Mouse (Mus musculus): ENCODE measurements around the gene Trcg1.
A peak's percentile ranks its signal among the peaks of the same experiment; 100 is the strongest.

Trcg1 gene

GRCm38 (mm10) chr9:57232341-57232940 lies 3.9 kb upstream of the Trcg1 start:
- DNase-seq (ENCODE audit: low read depth in 2 of 2, low spot score in 2 of 2) = no peak

GRCm38 (mm10) chr9:57233142-57233541 lies 3.2 kb upstream of the Trcg1 start:
- no peak for DNase-seq (ENCODE audit: low read depth in 2 of 2, low spot score in 2 of 2)

- no peak for DNase-seq (ENCODE audit: low read depth in 2 of 2, low spot score in 2 of 2)
Observed at GRCm38 (mm10) chr9:57233767-57234166, 2.6 kb upstream of the Trcg1 start.

DNA sequence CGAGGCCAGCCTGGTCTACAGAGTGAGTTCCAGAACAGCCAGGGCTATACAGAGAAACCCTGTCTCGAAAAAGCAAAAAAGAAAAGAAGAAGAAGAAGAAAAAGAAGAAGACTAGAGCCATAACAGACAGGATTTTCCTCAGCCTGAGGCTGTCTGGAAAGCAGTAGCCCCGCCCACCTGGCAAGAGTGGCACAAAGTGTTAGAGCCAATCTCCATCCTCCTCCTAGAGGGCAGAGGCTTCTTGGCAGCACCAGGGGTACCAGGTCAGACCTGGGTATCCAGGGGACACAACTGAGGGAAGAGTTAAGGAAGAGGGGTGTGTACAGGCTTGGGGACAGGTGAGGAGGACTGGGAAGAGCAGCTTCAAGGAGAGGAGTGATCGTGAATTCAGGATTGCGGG lies 1.3 kb downstream of the Trcg1 start:
- DNase-seq (ENCODE audit: low read depth in 2 of 2, low spot score in 2 of 2) = no peak

- DNase-seq (ENCODE audit: low read depth in 2 of 2, low spot score in 2 of 2) = no peak
Observed at GRCm38 (mm10) chr9:57238220-57238619, 1.9 kb downstream of the Trcg1 start.

GRCm38 (mm10) chr9:57241111-57241510 lies 4.8 kb downstream of the Trcg1 start:
- no peak for DNase-seq (ENCODE audit: low read depth in 2 of 2, low spot score in 2 of 2)

DNA sequence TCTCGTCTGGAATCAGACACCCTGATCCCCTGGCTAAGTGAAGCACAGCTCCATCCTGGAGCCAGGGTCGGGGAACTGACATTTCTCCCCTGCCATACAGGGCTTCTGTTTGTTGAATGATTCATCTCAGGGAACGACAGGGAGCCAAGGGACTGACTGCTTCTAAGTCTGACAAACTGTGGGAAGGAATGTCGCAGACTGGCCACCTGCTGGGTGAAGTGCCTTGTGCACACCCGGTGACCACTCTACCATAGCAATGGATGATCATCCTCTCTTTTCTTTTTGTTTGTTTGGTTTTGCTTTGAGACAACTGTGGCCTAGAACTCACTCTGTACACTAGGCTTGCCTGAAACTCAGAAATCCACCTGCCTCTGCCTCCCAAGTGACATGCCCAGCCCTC lies 6.6 kb downstream of the Trcg1 start:
- DNase-seq (ENCODE audit: low read depth in 2 of 2, low spot score in 2 of 2) = no peak

DNA sequence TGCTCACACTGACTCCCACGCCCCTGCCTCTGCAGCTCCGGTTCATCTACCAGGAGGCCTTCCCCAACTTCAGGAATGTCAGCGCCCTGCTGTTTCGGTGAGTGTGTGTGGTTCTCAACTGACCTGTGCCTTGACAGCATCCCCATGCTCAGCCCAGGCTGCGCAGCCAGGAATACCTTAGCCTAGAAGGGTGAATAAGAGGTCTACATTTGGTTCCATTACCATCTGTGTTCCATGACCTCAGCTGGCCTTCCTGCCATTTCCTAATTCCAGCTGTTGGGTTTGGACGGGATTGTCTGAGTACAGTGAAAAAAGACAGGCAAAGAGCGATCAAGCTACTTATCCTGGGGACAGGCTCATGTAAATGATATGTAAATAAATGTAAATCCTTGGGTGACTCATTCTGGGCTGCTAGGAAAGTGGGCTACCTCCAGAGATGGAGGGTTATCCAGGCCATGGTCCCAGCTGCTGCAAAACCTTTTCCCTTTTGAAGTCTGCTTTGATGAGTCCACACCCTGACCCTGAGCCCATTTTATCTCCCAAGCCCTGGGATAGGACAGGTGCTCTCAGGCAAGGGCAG lies 7.8 kb downstream of the Trcg1 start:
- no peak for DNase-seq (ENCODE audit: low read depth in 2 of 2, low spot score in 2 of 2)

DNA sequence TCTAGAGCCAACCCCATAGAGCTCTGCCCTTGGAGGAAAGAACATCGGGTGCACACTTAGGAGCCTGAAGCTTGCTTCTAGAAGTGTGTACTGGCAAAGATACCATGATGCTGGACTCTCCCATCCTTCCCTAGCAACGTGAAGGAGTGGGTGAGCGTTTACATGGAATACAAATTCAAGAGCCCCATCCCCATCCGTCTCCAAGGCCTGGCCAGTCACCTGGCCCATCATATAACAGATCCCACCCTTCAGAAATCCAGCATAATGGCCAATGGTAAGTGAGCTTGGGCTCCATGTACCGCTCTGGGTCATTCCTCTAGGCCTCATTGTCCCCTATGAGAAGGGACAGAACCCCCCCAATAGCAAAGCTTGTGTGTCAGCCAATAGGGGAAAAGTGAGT lies 10.1 kb downstream of the Trcg1 start:
- no peak for DNase-seq (ENCODE audit: low read depth in 2 of 2, low spot score in 2 of 2)

DNA sequence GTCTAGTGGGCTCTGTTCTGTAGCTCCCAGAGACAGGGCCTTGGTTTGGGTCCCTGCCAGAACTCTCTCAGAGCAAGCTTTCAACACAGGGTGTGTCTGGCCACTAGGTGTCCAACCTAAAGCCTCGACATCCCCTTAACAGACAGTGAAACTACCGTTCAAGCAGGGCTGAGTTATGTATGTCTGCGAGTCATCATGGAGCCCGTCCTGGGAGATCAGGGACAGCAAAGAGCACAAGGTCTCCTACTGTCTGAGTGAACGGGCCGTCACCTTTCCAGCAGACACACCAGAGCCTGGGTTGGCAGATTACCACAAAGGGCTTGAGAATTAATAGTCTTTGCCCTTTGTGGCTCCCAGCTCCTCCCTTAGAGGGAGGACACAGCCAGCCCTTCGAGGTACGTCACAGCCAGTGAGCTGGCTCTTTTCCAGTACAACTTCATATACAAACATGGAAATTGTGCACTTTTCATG lies 10.9 kb downstream of the Trcg1 start:
- DNase-seq (ENCODE audit: low read depth in 2 of 2, low spot score in 2 of 2) = no peak

GRCm38 (mm10) chr9:57248030-57248942 lies 11.9 kb downstream of the Trcg1 start:
- DNase-seq (ENCODE audit: low read depth in 2 of 2, low spot score in 2 of 2) = no peak

DNA sequence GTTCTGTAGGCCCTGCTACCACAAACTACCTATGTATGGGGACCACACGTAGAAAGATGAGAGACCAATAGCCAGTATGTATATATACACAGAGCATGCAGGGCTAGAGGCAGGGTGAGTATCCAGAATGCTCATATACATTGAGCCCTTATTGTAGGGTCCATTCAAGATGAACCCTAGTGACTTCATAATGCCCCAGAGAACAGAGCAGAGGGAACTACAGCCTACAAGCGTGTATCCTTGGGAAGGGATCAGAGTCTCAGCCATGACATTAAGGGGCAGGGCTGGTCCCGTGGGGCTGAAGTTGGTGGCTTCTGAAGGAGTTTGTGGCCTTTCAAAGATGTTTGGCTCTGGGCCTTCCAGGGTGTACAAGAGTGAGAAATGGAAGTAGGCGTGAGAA lies 13.7 kb downstream of the Trcg1 start:
- no peak for DNase-seq (ENCODE audit: low read depth in 2 of 2, low spot score in 2 of 2)

DNA sequence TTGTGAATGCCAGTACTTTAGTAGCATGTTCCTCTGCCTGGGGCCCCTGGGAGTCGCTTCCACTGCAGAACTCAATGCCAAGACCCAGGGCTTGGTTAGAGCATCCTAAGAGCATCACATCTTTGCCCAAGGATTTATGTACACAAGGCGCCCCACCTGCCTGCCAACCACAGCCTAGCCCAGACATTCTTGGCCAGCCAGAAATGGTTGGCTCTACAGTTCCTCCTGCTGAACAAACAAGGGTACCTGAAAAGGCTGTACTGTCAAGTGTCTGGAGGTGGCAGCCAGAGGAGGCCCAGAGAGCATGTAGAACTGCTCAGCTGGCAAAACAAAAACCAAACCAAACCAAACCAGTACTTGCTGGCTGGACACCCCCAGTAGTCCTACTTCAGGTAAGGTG lies 14.8 kb downstream of the Trcg1 start:
- DNase-seq (ENCODE audit: low read depth in 2 of 2, low spot score in 2 of 2) = no peak

GRCm38 (mm10) chr9:57254061-57254460 lies 17.7 kb downstream of the Trcg1 start:
- no peak for DNase-seq (ENCODE audit: low read depth in 2 of 2, low spot score in 2 of 2)

DNA sequence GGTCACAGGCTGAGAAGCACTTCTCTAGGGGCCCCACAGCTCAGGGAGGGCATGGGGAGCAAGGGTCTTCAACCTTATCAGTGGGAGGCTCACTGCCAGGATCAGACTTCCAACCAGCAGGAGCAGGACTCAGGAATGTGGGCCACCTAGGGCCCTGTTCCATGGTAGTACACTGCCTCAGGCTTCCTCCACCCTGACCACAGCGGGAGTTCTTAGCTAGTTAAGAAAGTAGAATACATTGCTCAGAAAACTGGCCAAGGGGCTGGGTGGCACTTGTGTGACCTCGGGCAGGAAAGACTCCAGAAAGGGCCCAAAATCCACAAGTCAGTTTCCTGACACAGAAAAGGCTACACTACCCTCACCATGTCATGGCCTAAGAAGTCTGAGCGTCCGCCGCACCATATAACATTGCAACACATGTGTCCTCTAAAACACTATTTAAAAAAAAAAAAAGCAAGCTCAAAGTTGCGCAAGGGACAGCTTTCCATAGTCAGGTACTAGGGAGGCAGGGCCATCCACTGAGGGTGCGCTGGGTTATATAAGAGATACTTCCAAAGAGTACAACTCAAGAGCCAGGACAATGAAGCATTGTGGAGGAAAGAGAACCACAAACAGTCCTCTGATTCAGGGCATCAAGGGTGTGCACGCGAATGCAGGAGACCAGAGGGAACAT lies 18.6 kb downstream of the Trcg1 start:
- no peak for DNase-seq (ENCODE audit: low read depth in 2 of 2, low spot score in 2 of 2)

GRCm38 (mm10) chr9:57256309-57256708 lies 20.0 kb downstream of the Trcg1 start:
- no peak for DNase-seq (ENCODE audit: low read depth in 2 of 2, low spot score in 2 of 2)

GRCm38 (mm10) chr9:57256861-57257260 lies 20.5 kb downstream of the Trcg1 start:
- DNase-seq (ENCODE audit: low read depth in 2 of 2, low spot score in 2 of 2) = no peak

DNA sequence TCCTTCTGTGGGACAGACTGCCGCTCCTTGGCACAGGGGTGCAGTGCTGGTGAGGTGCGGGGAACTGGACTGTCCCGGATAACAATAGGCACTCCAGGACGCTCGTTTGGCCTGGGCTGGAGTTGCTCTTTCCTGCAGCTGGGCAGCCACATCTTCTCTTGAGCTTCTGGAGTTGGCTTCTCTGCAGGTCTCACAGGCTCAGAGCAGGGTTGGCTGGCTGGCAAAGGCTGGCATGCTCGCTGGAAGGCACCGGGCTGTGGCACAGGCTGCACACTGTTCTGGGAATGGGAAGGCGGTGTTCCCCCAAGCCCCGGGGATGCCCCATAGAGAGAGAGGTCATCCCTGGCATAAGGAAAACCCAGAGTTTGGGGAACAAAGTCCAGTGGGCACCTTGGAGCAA lies 21.3 kb downstream of the Trcg1 start:
- DNase-seq (ENCODE audit: low read depth in 2 of 2, low spot score in 2 of 2) = no peak

DNA sequence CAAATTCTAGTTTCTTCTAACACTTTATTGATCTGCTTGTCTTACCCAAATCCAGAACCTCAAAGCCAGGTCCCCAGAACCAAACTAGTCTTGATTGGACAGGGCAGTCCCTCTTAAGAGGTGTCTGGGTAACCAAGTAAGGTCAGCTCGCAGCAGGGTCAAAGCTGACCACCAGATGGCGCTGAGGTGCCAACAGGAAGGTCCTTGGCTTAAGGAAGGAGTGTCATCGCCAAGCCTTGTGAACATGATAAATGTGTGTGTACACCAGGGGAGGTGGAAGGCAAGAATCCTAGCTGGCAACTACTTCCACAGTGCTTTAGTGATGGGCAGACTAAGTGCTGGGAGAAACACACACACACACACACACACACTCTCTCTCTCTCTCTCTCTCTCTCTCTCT lies 23.4 kb downstream of the Trcg1 start:
- peak; percentile 87 to 92 for DNase-seq (ENCODE audit: low read depth in 2 of 2, low spot score in 2 of 2)

GRCm38 (mm10) chr9:57260940-57261339 lies 24.6 kb downstream of the Trcg1 start:
- DNase-seq (ENCODE audit: low read depth in 2 of 2, low spot score in 2 of 2) = no peak

DNA sequence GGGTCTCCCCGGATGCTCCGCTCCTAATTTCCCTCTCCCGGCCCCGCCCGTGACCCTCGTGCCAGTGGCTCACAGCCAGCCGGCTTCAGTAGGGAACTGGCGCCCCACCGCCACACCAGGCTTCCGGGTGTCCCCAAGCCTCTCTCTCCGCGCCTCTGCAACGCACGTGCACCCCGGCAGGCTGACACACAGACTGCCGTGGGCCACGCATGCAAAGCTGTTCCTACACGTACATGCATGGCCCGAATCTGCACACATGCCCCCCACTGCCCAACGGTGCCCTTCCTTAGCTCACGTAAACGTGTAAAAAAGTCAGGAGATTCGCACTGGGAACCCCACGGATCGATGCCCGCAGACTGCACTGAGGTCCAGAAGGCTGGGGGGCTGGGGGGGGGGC lies 25.2 kb downstream of the Trcg1 start:
- DNase-seq (ENCODE audit: low read depth in 2 of 2, low spot score in 2 of 2) = peak; percentile 59 to 65

All from CD8-positive naive resting alpha-beta T cell, adult 2 months (primary cell).